Mouse (Mus musculus) adrenal gland, adult 8-10 months (tissue): ENCODE results near the gene Abi1. TPM values are rescaled to one million over a fixed set of nuclear protein-coding genes. Genes with fewer than 3 reads are reported as not detected.
"Not testable (repeated sequence)": the region's sequence is repeated elsewhere in the genome, so short reads cannot be mapped to it uniquely, and the experiment has no call there.

Source experiments
- DNase-seq: peaks from one replicate; pipeline ENCODE4 v3.0.0; 2022
- total RNA-seq, 4 experiments: library from RNA; stranded (reverse); gene quantifications; 2 replicates each; pipeline ENCODE4 v1.2.4; 2022

Abi1 gene
- total RNA-seq, result 10 to 100 TPM; 59.0 to 81.6 (median 75.0) TPM

- DNase-seq, result peak; percentile 94
These were observed at the start of gene Abi1 for GRCm38 (mm10) chr2:23040001-23040646. Gene Abi1 (minus strand): TSS chr2:23040241.

GRCm38 (mm10) chr2:23084540-23084939, 44.5 kb upstream of the Abi1 start:
- DNase-seq, result no peak

GRCm38 (mm10) chr2:23078588-23078987, 38.5 kb upstream of the Abi1 start:
- DNase-seq, result no peak

GRCm38 (mm10) chr2:23077693-23078092, 37.7 kb upstream of the Abi1 start:
- DNase-seq, result no peak

GRCm38 (mm10) chr2:23076783-23077182, 36.7 kb upstream of the Abi1 start:
- no peak for DNase-seq

GRCm38 (mm10) chr2:23075846-23076245, 35.8 kb upstream of the Abi1 start:
- DNase-seq, result no peak

- no peak for DNase-seq
These were observed 31.4 kb upstream of the Abi1 start for GRCm38 (mm10) chr2:23071406-23071805.

GRCm38 (mm10) chr2:23070491-23070890, 30.4 kb upstream of the Abi1 start:
- no peak for DNase-seq

GRCm38 (mm10) chr2:23068894-23069744, 29.1 kb upstream of the Abi1 start:
- DNase-seq, result peak; percentile 94

GRCm38 (mm10) chr2:23068370-23068737, 28.3 kb upstream of the Abi1 start:
- no peak for DNase-seq

GRCm38 (mm10) chr2:23067552-23068369, 27.7 kb upstream of the Abi1 start, which contains the start of gene Acbd5:
Gene Acbd5 (plus strand): TSS chr2:23068167.
- DNase-seq, result peak; percentile 96

- no peak for DNase-seq
These were observed 12.5 kb upstream of the Abi1 start for GRCm38 (mm10) chr2:23052523-23052922.

- no peak for DNase-seq
These were observed 11.8 kb upstream of the Abi1 start for GRCm38 (mm10) chr2:23051890-23052289.

GRCm38 (mm10) chr2:23048006-23048405, 8.0 kb upstream of the Abi1 start:
- DNase-seq, result no peak

GRCm38 (mm10) chr2:23045703-23046102, 5.7 kb upstream of the Abi1 start:
- no peak for DNase-seq

GRCm38 (mm10) chr2:23042189-23042588, 2.1 kb upstream of the Abi1 start:
- no peak for DNase-seq

GRCm38 (mm10) chr2:23041457-23041856, 1.4 kb upstream of the Abi1 start:
- no peak for DNase-seq

- DNase-seq, result not testable (repeated sequence)
These were observed 649 bp upstream of the Abi1 start for GRCm38 (mm10) chr2:23040690-23041089.

- peak; percentile 54 for DNase-seq
These were observed 700 bp downstream of the Abi1 start for GRCm38 (mm10) chr2:23039082-23040000.

- DNase-seq, result no peak
These were observed 4.6 kb downstream of the Abi1 start for GRCm38 (mm10) chr2:23035467-23035866.

- DNase-seq, result no peak
These were observed 5.2 kb downstream of the Abi1 start for GRCm38 (mm10) chr2:23034692-23035435.
